Mouse (Mus musculus): ENCODE data around the gene Pank3. TPM values are rescaled to one million over a fixed set of nuclear protein-coding genes. Genes with fewer than 3 reads are reported as not detected.
"Not testable (repeated sequence)": the region's sequence is repeated elsewhere in the genome, so short reads cannot be mapped to it uniquely, and the experiment has no call there.

Gene Pank3
- polyA plus RNA-seq, 1 experiment: 43.8 TPM

- H3K4me1 ChIP-seq (ENCODE audit: control insufficient read depth, insufficient read depth, low read length): peaks cover 5% of the 10 kb centered on the region; the same call in 1 of the 2 replicates
- TF ChIP-seq POLR2A (IDR thresholded peaks at IDR 0.05; ENCODE audit: low read depth, low read length) (no peak), CTCF (IDR thresholded peaks at IDR 0.05; ENCODE audit: borderline replicate concordance, insufficient read depth, low read length) (no peak)
- H3K4me3 ChIP-seq (ENCODE audit: insufficient read depth, low read length): peak overlapping the region; percentile 87
- no peak overlapping the region for H3K27ac ChIP-seq (ENCODE audit: insufficient read depth, low read length)
Observed at GRCm38 (mm10) chr11:35770741-35771504, 1.6 kb downstream of the Pank3 start.

GRCm38 (mm10) chr11:35775606-35776005 lies 6.3 kb downstream of the Pank3 start:
- peaks cover 5% of the 10 kb centered on the region; the same call in 1 of the 2 replicates for H3K4me1 ChIP-seq (ENCODE audit: control insufficient read depth, insufficient read depth, low read length)
- H3K27ac ChIP-seq (ENCODE audit: insufficient read depth, low read length): no peak overlapping the region
- TF ChIP-seq POLR2A (IDR thresholded peaks at IDR 0.05; ENCODE audit: low read depth, low read length): no peak
- no peak for TF ChIP-seq CTCF (IDR thresholded peaks at IDR 0.05; ENCODE audit: borderline replicate concordance, insufficient read depth, low read length)
- H3K4me3 ChIP-seq (ENCODE audit: insufficient read depth, low read length): no peak overlapping the region

DNA sequence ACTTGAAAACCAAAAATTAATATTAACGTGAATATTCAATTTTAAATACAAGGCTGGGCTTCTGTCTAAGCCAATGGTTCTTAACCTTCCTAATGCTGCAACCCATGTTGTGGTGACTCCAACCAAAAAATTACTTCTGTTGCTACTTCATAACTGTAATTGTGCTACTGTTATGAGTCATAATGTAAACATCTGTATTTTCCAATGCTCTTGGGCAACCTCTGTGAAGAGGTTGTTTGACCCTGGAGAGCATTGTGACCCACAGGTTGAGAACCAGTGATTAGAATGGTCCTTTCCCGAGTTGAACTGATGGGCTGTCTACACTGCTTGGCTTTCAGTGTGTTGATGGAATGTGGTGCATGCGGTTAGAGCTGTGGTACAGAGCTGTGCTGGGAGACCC lies 7.2 kb downstream of the Pank3 start:
- Histone ChIP-seq H3K27ac (ENCODE audit: insufficient read depth, low read length) (no peak overlapping the region), H3K4me3 (ENCODE audit: insufficient read depth, low read length) (no peak overlapping the region), H3K4me1 (ENCODE audit: control insufficient read depth, insufficient read depth, low read length) (no peaks in the 10 kb centered on the region)
- no peak for TF ChIP-seq CTCF (IDR thresholded peaks at IDR 0.05; ENCODE audit: borderline replicate concordance, insufficient read depth, low read length)
- TF ChIP-seq POLR2A (IDR thresholded peaks at IDR 0.05; ENCODE audit: low read depth, low read length): no peak

GRCm38 (mm10) chr11:35780336-35780735 lies 11.1 kb downstream of the Pank3 start:
- H3K4me1 ChIP-seq (ENCODE audit: control insufficient read depth, insufficient read depth, low read length): no peaks in the 10 kb centered on the region
- no peak overlapping the region for H3K4me3 ChIP-seq (ENCODE audit: insufficient read depth, low read length)
- no peak for TF ChIP-seq POLR2A (IDR thresholded peaks at IDR 0.05; ENCODE audit: low read depth, low read length)
- no peak for TF ChIP-seq CTCF (IDR thresholded peaks at IDR 0.05; ENCODE audit: borderline replicate concordance, insufficient read depth, low read length)
- no peak overlapping the region for H3K27ac ChIP-seq (ENCODE audit: insufficient read depth, low read length)

DNA sequence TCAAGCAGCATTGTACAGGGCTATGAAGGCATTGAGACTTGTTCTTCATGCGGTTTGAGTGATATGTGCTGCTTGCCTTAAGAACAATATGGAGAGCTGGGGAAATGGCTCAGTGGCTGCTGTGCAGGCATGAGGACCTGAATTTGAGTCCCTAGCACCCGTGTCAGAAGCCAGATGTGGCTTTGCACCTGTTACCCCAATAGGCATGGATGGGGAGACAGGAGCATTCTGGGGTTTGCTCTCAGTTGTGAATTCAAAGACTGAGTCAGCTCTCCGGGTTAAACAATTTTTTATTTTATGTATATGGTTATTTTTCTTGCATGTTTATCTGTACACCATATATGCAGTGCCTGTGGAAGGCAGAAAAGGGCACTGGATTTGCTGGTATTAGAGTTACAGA lies 13.2 kb downstream of the Pank3 start:
- Histone ChIP-seq H3K27ac (ENCODE audit: insufficient read depth, low read length) (no peak overlapping the region), H3K4me3 (ENCODE audit: insufficient read depth, low read length) (no peak overlapping the region), H3K4me1 (ENCODE audit: control insufficient read depth, insufficient read depth, low read length) (no peaks in the 10 kb centered on the region)
- TF ChIP-seq POLR2A (IDR thresholded peaks at IDR 0.05; ENCODE audit: low read depth, low read length) (no peak), CTCF (IDR thresholded peaks at IDR 0.05; ENCODE audit: borderline replicate concordance, insufficient read depth, low read length) (no peak)

- TF ChIP-seq POLR2A (IDR thresholded peaks at IDR 0.05; ENCODE audit: low read depth, low read length) (no peak), CTCF (IDR thresholded peaks at IDR 0.05; ENCODE audit: borderline replicate concordance, insufficient read depth, low read length) (no peak)
- H3K4me3 ChIP-seq (ENCODE audit: insufficient read depth, low read length): no peak overlapping the region
- H3K27ac ChIP-seq (ENCODE audit: insufficient read depth, low read length): no peak overlapping the region
- no peaks in the 10 kb centered on the region for H3K4me1 ChIP-seq (ENCODE audit: control insufficient read depth, insufficient read depth, low read length)
Observed at GRCm38 (mm10) chr11:35783038-35783437, 13.8 kb downstream of the Pank3 start.

DNA sequence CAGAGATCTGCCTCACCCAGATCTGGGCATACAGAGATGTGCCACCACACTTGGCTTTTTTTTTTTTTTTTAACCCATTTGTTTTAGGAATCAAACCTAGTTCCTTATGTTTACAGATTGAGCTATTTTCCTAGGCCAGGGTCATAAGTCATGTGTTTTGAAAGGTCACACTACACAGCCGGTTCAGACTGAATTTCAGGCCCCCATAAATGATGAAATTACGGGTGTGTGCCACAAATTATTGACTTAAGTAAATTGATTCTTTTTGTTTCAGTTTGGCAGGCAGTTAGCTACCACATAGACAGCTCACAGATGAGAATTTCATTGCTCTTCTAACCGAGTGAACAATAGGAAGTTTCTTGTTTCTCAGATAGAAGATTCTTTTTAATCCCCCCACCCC lies 14.7 kb downstream of the Pank3 start:
- Histone ChIP-seq H3K27ac (ENCODE audit: insufficient read depth, low read length) (no peak overlapping the region), H3K4me3 (ENCODE audit: insufficient read depth, low read length) (no peak overlapping the region), H3K4me1 (ENCODE audit: control insufficient read depth, insufficient read depth, low read length) (no peaks in the 10 kb centered on the region)
- TF ChIP-seq CTCF (IDR thresholded peaks at IDR 0.05; ENCODE audit: borderline replicate concordance, insufficient read depth, low read length): no peak
- TF ChIP-seq POLR2A (IDR thresholded peaks at IDR 0.05; ENCODE audit: low read depth, low read length): no peak

DNA sequence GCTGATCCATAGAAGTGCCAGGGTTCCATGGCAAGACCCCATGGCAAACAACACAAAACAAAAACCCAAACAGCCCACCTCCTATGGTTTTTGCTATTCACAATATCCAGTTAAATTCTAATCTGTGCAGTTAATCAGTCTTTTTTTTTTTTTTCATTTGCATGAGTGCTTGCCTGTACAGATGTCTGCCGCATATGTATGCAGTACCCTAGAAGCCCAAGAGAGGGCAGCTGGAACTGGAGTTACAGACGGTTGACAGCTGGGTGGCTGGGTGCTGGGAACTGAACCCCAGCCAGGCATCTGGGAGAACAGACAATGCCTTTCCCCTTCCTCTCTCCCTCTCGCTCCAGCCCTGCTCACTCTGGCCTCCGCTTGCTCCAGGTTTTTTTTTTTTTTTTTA lies 15.3 kb downstream of the Pank3 start:
- Histone ChIP-seq H3K27ac (ENCODE audit: insufficient read depth, low read length) (no peak overlapping the region), H3K4me3 (ENCODE audit: insufficient read depth, low read length) (no peak overlapping the region), H3K4me1 (ENCODE audit: control insufficient read depth, insufficient read depth, low read length) (no peaks in the 10 kb centered on the region)
- TF ChIP-seq CTCF (IDR thresholded peaks at IDR 0.05; ENCODE audit: borderline replicate concordance, insufficient read depth, low read length) (no peak), POLR2A (IDR thresholded peaks at IDR 0.05; ENCODE audit: low read depth, low read length) (no peak)

- no peak overlapping the region for H3K4me3 ChIP-seq (ENCODE audit: insufficient read depth, low read length)
- no peaks in the 10 kb centered on the region for H3K4me1 ChIP-seq (ENCODE audit: control insufficient read depth, insufficient read depth, low read length)
- TF ChIP-seq POLR2A (IDR thresholded peaks at IDR 0.05; ENCODE audit: low read depth, low read length) (no peak), CTCF (IDR thresholded peaks at IDR 0.05; ENCODE audit: borderline replicate concordance, insufficient read depth, low read length) (no peak)
- H3K27ac ChIP-seq (ENCODE audit: insufficient read depth, low read length): no peak overlapping the region
Observed at GRCm38 (mm10) chr11:35788443-35788842, 19.2 kb downstream of the Pank3 start.

DNA sequence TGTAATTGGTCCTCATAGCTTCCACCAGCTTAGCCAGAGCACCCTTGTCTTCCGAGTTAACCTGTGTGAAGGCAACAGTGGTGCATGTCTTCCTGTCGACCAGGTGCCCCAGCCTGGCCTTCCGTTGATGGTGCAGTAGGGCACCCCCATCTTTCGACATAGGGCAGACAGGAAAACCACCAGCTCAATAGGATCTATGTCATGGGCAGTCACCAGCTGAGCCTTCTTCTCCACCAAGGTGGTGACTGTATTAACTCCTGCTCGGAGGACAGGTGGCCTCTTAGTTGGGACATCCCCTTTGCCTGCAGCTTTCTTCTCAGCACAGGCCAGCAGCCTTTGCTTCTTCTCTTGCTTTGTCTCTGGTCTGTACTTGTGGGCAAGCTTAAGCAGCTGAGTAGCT lies 23.5 kb downstream of the Pank3 start:
- not testable (repeated sequence) for H3K4me3 ChIP-seq (ENCODE audit: insufficient read depth, low read length); H3K4me1 ChIP-seq (ENCODE audit: control insufficient read depth, insufficient read depth, low read length); H3K27ac ChIP-seq (ENCODE audit: insufficient read depth, low read length)
